Mouse (Mus musculus): ENCODE measurements at regions not wholly inside any gene's neighbourhood (a gene's known extent, or its start where the extent isn't known, plus 50 kb on each side); places are given as distances from the start of the nearest gene placed in this dataset.

GRCm38 (mm10) chr5:133080751-133081150, 537.6 kb upstream of the Auts2 start:
- TF ChIP-seq CTCF (IDR thresholded peaks at IDR 0.05; ENCODE audit: extremely low read depth, insufficient read depth, insufficient read length, insufficient replicate concordance) (no peak), POLR2A (IDR thresholded peaks at IDR 0.05; ENCODE audit: low read depth, low read length) (no peak)
